Mouse (Mus musculus) T-helper 17 cell (primary cell): ENCODE data around the gene Spns3.

ENCODE experiments used
- in situ Hi-C, 2 experiments: fragments of 300-600 bp; cut with MboI, MseI; formaldehyde crosslinking; loops; 1 replicate in 1 of 2; 2 replicates in 1 of 2; pipeline ENCODE4 v1.15.1; 2025; ENCODE audit warnings: high pct_unique_total_duplicates in 2 of 2

Gene Spns3

DNA sequence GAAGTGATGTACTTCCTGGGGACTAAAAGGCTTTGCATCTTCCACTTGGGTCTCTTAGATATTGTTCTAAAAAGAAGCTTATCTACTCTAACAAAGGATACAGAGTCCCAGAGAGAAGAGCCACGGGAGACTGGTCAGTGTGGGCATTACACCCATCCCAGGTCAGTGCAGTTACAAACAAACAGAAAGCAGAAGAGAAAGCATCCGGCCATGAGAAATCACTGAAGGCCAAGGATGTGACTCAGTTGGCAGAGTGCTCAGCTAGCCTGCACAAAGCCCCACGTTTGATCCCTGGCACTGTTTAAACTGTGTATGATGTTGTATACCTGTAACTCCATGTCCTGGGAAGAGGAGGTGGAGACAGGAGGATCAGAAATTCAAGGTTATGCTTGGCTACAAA, 30.4 kb downstream of the Spns3 start:
- in situ Hi-C loops, result loop anchor here in 1 of 2 experiments (25.0 kb wide), 1 partner anchor 1108 kb away; no protein-coding TSS in a partner anchor

DNA sequence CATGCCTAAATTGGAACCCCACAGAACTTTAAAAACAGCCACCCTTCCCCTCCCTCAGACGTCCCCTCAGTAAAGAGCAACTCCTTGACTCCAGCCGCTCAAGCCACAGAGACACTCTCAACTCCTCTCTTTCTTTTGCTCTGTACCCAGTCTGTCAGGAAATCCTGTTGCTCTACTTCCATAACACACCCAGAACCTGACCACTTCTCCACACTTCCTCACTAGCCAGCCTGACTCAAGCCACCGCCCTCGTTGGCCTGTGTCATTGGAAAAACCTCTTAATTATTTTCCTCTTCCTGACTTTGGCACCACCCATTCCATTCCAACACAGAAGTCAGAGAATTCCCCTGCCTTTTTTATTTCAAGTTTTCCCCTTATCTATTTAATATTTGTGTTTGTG, 31.1 kb downstream of the Spns3 start:
- in situ Hi-C loops, result loop anchor here in 1 of 2 experiments (25.0 kb wide), 1 partner anchor 1107 kb away; no protein-coding TSS in a partner anchor

DNA sequence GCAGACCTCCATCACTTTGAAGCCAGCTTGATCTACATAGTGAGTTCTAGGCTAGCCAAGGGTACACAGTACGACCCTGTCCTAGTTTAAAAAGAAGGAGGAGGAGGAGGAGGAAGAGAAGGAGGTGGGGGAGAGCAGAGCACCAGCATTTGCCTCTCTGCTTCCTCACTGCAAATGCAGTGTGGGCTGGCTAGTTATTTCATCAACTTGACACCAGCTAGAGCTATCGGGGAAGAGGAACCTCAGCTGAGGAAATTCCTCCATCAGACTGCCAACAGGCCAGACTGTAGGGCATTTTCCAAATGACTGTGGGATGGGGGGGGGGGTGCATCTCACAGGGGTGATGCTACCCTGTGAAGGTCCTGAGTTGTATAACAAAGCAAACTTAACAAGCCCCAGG, 31.9 kb downstream of the Spns3 start:
- in situ Hi-C loops, result loop anchor here in 1 of 2 experiments (25.0 kb wide), 1 partner anchor 1106 kb away; no protein-coding TSS in a partner anchor

DNA sequence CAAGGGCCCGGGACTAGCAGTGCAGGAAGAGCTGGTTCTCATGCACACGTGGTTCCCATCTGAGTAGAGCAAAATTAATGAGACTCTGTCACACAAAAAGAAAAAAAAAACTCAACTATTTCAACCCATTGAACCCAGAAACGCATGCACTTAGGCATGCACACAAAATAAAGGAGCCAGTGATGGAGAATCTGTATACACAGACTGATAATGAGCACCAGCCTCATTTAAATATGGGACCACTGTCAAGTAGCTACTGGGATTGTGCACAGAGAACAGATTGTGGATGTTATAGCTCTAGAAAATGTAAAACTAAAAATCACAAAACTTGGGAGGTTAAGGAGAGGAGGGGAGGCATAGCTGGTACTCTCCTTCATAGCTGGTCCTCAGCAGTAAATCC, 35.3 kb downstream of the Spns3 start:
- in situ Hi-C loops, result loop anchor here in 1 of 2 experiments (25.0 kb wide), 1 partner anchor 1103 kb away; no protein-coding TSS in a partner anchor

DNA sequence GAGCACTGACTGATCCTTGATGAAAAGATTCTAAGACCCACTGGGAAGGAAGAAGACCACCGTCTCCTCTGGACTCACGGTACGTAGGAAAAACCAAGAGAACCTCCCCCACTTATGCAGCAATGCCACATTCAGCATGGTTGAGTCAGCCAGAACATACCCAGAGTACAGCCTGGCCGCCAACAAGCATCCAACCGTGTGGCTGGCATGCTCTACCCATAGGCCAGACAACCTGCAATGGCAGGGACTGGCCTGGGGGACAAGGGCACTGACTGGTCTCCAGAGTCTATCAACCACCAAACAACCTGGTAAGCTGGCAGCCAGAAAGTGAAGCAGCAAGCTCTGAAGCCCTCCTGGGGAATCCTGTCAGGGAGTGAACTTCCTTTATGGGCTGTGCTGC, 41.7 kb downstream of the Spns3 start:
- in situ Hi-C loops, result loop anchor here in 1 of 2 experiments (25.0 kb wide), 1 partner anchor 1096 kb away; no protein-coding TSS in a partner anchor

DNA sequence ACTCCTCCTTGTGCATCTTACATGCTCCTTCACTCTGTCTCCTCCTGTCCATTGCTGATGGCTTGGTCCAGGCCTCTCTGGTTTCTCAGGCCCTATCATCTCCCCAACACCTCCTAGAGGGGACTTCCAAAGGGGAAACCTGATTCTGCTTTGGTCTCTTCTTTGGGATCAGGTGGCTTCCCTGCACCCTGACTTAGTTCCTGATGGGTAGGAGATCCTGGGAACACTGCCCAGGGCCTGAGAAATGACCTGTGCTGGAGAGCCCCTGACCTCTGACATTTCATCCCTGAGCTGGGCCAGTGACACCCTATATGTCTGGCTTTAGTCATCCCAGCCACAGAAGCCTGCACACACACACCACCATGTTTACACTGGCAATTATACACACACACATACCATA, 42.7 kb downstream of the Spns3 start:
- in situ Hi-C loops, result loop anchor here in 1 of 2 experiments (25.0 kb wide), 1 partner anchor 1095 kb away; no protein-coding TSS in a partner anchor

DNA sequence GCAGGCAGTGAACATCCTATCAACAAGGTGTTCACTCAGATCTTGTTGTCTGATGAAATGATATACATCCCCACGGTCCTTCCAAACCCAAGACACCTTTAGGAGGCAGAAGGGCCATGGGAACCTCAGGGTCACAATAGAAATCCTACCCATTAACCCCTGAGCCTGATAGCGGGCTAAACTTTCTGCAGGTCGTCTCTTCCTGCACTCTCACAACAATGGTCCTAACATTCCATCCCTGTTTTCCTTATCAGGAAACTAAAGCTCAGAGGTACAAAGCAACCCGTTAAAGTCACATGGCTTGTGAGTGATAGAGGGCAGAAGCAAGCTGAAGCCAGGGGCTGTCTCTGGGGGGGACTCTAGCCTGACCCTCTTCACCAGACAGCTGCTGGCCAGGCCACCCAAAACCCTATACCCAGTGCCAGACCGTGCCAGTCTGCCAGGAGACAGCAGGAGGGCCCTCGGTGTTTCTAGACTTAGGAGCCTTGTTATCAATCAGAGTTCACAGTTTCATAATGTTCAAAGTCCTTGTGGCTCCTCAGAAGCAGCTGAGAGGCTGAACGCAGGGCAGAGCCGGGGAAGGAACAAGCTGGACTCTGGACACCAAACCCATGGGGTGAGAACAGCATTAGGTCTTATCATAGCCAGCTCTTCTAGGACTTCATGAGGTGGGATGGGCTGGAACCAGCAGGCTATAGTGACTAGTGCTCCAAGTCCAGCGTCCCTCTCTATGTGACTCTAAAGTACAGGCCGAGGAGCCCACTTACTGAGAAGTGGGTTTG, 46.1 kb downstream of the Spns3 start:
- in situ Hi-C loops, result loop anchor here in 1 of 2 experiments (25.0 kb wide), 1 partner anchor 1092 kb away; no protein-coding TSS in a partner anchor

DNA sequence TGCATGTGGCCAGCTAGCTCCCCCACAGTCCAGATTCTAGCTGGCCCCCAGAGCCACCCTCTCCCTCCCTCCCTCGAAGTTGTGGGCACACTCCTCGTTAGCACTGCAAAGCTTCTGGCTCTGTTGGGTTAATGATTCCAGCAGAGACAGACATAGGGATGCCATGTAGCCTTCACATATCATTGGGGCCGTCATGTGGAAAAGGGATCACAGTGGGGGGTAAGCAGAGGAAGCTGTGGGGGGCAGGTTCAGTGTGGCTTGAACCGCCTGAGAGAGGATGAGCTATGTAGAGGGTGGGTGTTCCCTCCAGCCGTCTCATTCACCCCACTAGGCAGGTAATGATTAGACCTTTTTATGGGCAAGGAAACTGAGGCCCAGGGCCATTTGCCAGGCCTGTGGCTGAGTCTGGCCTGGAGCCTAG, 46.8 kb downstream of the Spns3 start:
- in situ Hi-C loops, result loop anchor here in 1 of 2 experiments (25.0 kb wide), 1 partner anchor 1091 kb away; no protein-coding TSS in a partner anchor

DNA sequence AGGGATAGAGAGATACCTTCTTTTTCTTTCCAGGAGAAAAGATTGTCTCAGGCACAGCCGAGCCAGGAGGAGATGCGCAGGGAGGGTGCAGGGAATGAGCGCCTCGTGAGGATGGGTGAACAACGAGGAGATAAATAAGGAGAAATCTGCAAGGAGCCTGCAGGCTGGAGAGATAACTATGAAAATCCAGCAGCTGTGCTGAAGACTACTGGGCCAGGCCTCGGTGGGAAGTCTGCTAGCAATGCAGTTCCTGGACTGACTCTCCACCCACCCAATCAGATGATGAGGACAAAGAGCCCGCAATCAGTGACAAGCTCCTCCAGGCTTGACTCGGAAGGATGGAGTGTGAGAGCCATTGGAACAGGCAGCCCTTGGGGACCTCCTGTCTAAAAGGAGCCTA, 48.1 kb downstream of the Spns3 start:
- in situ Hi-C loops, result loop anchor here in 1 of 2 experiments (25.0 kb wide), 1 partner anchor 1090 kb away; no protein-coding TSS in a partner anchor

DNA sequence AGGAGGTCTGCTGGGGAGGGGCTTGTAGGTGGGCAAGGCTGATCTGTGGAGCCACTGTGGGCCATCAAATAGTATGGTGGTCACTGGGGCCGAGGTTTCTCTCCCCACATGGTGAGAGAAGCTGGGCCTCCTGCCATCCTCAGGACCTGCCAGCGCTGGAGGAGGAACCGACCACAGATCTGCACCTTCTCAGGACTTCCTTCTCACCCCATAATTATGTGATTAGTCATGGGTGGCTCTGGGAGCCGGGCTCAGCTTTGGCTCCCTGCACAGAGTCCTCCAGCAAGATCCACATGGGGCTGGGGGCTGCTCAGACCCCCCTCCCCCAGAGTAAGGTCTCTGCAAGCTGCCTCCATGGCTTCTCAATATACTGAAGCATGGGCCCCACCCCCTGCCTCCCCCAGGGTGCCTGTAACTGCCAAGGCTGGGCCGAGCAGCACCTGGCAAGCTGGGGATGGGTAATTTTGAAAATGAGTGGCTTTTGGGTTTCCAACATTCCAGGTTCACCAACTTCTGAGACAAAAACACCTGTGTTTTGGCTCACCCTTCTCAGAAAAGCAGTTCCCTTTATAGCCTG, 48.8 kb downstream of the Spns3 start:
- in situ Hi-C loops, result loop anchor here in 1 of 2 experiments (25.0 kb wide), 1 partner anchor 1089 kb away; no protein-coding TSS in a partner anchor

DNA sequence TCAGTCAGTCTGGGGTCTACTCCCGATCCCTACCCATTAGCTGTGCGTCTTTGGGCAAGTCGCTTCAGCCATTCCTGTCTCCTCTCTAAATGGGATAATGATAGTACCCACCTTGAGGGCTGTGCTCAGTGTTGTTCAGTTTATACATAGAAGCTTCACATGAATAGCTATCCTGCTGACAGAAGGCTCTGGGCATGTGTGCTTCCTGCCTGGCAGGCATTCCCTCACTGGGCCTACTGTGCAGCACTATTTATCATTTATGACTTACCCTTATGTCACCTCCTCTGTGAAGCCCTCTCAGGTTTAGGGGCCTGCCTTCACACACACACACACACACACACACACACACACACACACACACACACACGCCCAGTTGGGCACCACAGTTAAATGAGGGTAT, 50.2 kb downstream of the Spns3 start:
- in situ Hi-C loops, result loop anchor here in 1 of 2 experiments (25.0 kb wide), 1 partner anchor 1088 kb away; no protein-coding TSS in a partner anchor

DNA sequence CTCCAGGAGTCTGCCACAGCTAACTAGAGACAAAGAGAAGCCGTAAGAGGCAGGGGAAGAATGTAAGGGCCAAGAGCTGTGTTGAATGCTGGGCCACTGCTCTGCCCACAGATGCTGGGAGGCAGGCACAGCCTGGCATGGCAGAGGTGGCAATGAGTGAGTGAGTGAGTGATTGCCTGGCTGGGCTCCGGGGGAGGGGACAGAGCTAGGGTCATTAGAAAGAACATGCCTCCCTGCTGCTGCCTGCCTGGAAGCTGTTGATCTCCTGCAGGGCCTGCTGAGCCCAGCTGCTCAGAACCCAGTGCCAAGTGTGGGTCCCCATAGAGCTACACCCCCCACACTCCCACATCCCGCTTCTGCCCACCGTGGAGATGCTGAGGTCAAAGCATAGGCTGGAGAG, 52.9 kb downstream of the Spns3 start:
- in situ Hi-C loops, result no loop called here

DNA sequence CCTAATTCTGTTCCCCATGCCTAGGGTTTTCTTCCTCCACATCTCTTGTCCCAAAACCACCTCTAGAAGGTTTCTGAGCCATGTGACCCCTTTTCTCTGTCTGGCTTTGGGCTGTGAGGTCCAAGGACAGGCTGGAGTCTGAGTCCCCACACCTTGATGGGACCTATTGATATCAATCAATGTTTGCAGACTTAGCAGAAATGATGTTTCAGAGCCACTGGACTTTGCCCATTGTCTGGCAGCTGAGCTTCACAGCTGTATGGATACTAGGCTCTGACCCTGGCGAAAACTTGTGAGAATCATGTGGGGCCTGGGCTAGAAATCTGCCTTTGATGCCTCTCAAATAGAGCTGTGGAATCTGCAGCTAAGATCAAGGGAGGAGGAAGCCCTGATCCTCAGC, 53.5 kb downstream of the Spns3 start:
- in situ Hi-C loops, result no loop called here

DNA sequence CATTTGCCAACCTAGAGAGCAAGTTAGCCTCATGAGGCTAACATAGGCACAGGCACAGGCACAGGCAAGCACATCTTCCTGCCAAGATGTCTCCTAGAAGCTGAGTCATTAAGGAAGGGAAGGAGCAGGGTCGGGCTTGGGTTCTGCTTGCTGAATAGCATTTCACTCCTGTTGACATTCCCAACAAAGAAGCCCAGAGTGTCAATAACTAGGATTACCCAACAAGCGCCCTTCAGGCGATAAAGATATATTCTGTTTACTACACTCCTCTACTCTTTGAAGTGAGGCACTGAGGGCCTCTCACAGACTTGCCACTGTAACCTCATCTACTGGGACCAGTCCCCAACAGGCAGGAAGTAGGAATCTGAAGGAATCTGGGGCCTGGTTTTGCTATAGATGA, 54.2 kb downstream of the Spns3 start:
- in situ Hi-C loops, result no loop called here

DNA sequence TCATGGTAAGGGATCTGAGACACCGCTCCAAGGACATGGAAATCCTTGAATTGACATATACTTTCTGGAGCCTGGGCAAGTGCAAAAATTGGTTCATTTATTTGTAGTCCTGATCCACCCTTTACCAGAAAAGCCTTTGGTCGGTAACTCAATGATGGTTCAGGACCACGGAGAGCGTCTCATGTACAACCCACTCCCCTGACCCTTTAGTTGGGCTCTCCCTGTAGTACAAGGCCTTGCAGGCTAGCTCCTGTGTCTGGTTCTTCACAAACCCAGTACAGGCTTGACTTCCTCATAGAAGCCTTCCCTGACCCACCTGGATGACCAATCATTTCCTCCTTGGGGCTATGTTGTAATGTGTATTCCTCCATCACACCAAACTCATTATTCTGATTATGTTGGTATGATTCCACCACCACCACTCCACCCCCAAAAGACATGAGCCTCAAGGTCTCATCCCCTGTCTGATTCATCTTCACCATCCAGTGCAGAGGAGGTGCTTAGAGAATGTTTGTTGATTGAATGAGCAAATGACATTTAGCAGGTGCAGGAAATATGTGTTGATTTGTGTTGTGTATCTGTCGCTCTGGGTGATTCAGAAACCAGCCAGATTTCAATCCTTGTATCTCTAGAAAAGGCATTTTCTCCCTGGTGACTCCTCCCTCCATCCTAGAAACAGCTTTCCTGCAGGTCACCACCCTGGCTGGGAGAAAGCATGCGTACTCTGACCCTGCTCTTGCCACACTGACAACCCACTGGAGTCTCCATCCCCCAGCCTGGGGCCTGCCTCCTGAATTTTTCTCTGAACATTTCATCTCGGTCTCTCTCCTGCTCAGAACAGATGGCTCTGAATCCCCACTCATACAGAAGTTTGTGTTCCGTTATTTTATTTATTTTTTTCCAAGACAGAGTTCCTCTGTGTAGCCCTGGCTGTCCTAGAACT, 56.0 kb downstream of the Spns3 start:
- in situ Hi-C loops, result no loop called here

DNA sequence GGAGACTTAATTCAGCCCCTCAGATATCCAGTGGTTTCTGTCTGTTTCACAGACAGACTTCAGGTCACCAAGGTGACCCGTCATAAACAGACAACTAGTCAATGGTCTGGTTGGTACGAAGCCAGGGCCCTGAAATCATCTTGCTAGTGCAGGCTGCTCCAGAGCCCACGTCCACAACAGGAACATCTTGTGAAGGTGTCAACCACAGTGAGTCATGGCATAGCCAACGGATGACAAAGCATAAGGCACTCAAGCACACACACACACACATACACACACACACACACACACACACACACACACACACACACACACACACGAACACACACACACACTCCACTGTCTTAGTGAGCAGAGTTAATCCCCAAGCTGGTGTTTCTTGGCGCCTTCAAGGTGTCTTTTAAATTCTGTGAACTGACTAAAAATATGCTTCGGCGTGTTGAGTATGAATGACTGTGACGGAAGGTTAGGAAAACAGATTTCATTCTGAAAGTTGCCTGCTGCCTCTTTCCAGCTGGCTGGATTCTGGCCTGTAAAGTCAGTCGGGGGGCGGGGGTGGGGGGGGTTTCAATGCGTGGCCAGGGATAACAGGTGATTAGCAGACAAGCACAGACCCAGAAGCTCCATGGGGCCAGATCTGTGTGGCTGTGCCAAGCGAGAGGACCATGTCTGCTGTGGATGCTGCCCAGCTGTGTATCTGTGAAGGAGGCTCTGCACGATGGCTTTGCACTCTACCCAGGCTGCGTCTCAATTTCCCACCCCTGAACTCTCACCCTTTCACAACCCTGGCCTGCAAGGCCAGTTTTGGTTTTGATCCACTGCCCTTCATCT, 59.0 kb downstream of the Spns3 start:
- in situ Hi-C loops, result no loop called here

DNA sequence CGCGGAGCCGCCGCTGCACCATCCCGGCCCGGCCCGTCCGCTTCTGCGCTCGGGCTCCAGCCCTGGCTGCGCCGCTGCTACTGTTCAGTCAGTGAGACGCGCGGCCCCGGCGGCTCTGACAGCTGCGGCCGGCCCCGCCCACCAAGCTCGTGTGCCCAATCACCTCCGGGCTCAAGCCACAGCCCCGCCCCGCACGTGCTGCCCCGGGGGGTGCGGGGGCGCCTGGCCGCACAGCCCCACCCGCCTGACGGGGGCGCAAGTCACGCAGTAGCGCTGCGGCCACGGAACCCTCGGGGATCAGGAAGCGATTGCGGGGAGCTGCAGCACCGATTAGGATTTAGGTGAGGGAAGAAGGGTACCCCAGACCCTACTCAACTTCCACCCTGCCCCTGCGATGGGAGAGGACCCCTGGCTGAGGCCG, 60.4 kb downstream of the Spns3 start, which contains the start of gene Spns2:
Gene Spns2 (minus strand): TSS at position 24 of the 421 bp plus-strand sequence.
- in situ Hi-C loops, result no loop called here

DNA sequence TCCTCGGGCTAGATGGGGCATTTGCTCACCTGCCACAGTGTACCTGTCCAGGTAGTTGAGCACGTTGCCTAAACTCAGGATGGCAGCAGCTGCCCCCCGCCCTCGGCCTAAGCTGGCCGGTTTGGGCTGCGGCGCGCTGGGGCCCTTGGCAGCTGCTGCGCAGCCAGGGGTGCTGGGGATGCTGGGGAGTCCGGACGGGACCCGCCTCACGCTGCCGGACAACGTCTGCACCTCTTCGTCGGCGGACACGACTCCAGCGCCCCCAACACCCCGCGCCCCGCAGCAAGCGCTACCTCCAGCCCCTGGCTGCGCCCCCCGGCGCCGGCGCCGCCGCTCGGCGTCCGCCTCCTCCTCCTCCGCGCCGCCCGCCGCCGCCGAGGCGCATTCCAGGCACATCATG, 60.9 kb downstream of the Spns3 start:
- in situ Hi-C loops, result no loop called here

DNA sequence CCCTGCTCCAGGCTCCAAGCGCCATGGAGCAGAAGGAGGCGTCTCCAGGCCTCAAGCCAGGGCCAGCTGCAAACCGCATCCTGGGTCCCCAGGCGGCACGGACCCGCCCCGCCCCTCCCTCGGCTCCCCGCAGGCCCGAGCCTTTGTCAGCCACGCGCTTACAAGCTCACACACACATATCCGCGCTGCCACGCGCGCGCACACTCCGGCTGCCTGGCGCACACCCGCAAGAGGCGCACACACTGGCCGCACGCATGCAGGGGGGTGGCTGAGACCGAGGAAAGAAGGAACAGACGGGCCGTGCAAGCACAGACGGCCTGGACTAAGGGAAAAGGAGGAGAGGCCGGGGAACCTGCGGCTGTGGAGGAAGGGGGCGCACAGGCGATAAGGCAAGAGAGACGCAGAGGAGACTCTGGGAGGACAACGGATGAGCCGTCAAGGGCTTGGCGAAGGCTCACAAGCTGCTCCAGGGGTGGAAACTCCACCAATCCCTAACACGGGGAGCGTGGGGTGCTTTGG, 61.5 kb downstream of the Spns3 start:
- in situ Hi-C loops, result no loop called here

DNA sequence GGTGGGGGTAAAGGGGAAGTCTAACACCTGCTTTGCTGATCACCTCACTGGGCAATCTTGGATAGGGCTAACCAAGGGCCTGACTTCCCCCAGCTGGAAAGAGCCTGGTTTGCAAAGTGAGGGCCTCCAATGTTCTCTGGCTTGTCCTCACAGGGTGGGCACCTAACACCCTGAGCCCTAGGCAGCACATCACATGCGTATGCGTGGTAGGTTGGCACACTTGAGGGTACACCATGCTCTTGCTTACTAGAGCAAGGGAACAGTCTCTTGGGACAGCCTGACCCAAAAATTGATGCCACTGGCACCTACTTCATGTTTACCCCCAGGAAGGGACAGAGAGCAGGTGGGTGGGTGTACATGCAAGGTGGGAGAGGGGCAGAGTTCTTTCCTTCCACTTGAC, 62.6 kb downstream of the Spns3 start:
- in situ Hi-C loops, result no loop called here
